Mouse (Mus musculus) cerebellum, adult 2 months (tissue): ENCODE measurements around the gene Defb13.

Experiments used
- CTCF ChIP-seq: fragments of 200-500 bp; IDR thresholded peaks from 2 replicates; pipeline ENCODE4 v1.5.1; 2011; ENCODE audit warnings: low read depth, mild to moderate bottlenecking, control low read depth, low read length, moderate library complexity, borderline replicate concordance; ENCODE audit not compliant: insufficient read depth
- POLR2A ChIP-seq: fragments of 200-500 bp; IDR thresholded peaks from 2 replicates; pipeline ENCODE4 v1.6.1; 2011; ENCODE audit warnings: low read length, control low read depth, borderline replicate concordance; ENCODE audit not compliant: insufficient read depth

- peak; percentile 46; the same call in 1 of the 2 replicates for TF ChIP-seq CTCF
- no peak for TF ChIP-seq POLR2A
Observed at GRCm38 (mm10) chr8:21981664-21982337, 35.2 kb downstream of the Defb13 start.
